Mouse (Mus musculus): ENCODE data around the gene Hoxd4. TPM values are rescaled to one million over a fixed set of nuclear protein-coding genes. Genes with fewer than 3 reads are reported as not detected.
A peak's percentile ranks its signal among the peaks of the same experiment; 100 is the strongest.

The Hoxd4 gene
- total and polyA plus RNA-seq, 3 experiments = 2.6 to 10.8 (median 4.7) TPM

DNA sequence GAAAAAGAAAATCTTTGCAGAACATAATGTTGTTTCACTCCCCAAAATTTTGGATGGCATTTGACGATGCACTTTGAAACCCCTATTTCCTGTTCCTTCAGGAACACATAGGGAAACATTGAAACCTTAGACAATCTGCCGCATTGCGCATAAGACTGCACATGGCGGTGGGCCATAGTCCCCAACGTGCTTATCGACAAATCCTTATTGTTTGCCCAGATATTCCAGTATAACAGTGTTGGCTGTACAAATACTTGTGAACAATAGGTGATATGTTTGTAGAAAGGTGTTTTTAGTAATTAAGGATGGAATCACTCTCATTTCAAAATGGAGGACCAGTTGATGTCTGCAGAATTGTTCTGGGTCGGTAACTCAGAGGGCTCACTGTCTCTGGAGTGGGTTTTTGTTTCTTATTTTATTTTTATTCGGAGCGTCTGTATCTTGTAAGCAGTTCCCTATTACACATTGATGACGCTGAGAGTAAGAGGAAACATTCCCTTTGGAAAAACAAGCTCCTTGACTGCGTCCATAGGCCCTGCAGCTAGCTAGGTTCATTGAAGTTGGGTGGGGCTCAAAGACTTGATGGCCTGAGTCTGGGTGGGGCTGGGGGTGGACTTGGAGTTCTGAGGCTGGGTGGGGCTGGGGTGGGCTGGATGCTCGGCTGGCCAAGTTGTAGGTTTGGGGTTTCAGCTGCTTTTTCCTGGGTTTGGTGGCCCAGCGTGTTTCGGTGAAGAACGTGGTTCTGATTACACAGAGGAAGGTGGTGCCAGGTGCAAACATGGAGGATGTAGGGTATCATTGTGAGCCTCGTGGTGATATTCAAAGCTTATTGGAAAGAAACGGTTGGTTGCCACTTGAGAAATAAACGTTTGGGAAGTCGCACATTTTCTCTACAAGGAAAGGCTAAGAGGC lies 1.8 kb downstream of the Hoxd4 start:
- Histone ChIP-seq H3K9me3 (replicated peaks) (no peaks in the 10 kb centered on the region), H3K4me1 (ENCODE audit: insufficient read depth, low read depth, low read length) (peaks cover 13% of the 10 kb centered on the region), H3K36me3 (replicated peaks) (no peaks in the 10 kb centered on the region), H3K4me3 (ENCODE audit: low read depth, low read length) (no peak overlapping the region), H3K27me3 (ENCODE audit: insufficient read depth, low read length) (peaks cover 33% of the 10 kb centered on the region)
- ATAC-seq (ENCODE audit: extremely low read depth, insufficient number of reproducible peaks, low FRiP score, poor library complexity, severe bottlenecking) = no peak
- no peak for DNase-seq (ENCODE audit: low spot score)
- no peak for TF ChIP-seq POLR2AphosphoS5 (IDR thresholded peaks at IDR 0.05; ENCODE audit: insufficient replicate concordance, low read depth, low read length)
- no peak for TF ChIP-seq GATA2 (IDR thresholded peaks at IDR 0.05; ENCODE audit: borderline replicate concordance, low read depth, low read length)
- no peak for TF ChIP-seq GATA1 (IDR thresholded peaks at IDR 0.05; ENCODE audit: borderline replicate concordance, low read length)
- TF ChIP-seq TAL1 (conservative IDR thresholded peaks at IDR 0.05; ENCODE audit: low read depth, low read length) = no peak
- no peak for TF ChIP-seq CTCF (IDR thresholded peaks at IDR 0.05; ENCODE audit: low read depth, low read length)

DNA sequence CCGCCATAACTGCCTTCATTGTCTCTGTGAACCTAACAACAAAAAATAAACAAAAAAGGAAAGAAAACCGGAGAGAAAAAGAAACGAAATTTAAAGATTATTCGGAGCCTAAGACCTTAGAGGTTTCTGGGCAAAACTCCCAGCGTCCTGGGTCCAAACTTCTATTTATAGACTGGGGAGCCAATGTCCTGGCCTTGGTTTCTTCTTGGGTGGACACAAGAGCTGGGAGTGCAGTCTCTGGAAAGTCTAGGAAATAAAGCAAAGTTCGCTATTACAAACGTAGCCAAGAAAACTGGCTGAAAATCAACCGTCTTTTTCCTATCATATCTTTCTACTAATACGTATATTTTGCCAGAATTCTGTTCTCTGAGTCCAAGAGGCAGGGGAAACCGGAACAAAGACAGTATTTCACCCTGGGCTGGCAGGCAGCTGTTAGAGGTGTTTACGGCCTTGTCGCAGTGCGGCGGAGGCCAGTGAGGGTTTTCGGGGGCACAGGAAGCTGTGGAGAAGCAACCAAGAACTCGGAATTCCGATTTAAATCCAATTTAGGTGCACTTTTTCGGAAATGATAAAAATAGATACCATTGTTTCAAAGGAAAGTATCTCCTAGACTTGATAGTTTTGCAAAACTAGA lies 2.5 kb downstream of the Hoxd4 start:
- DNase-seq (ENCODE audit: low spot score) (no peak), ATAC-seq (ENCODE audit: extremely low read depth, insufficient number of reproducible peaks, low FRiP score, poor library complexity, severe bottlenecking) (no peak)
- peaks cover 33% of the 10 kb centered on the region for H3K27me3 ChIP-seq (ENCODE audit: insufficient read depth, low read length)
- TF ChIP-seq CTCF (IDR thresholded peaks at IDR 0.05; ENCODE audit: low read depth, low read length) (no peak), GATA2 (IDR thresholded peaks at IDR 0.05; ENCODE audit: borderline replicate concordance, low read depth, low read length) (no peak), TAL1 (conservative IDR thresholded peaks at IDR 0.05; ENCODE audit: low read depth, low read length) (no peak), GATA1 (IDR thresholded peaks at IDR 0.05; ENCODE audit: borderline replicate concordance, low read length) (no peak)
- H3K36me3 ChIP-seq (replicated peaks) = no peaks in the 10 kb centered on the region
- H3K4me1 ChIP-seq (ENCODE audit: insufficient read depth, low read depth, low read length) = peaks cover 13% of the 10 kb centered on the region
- no peaks in the 10 kb centered on the region for H3K9me3 ChIP-seq (replicated peaks)
- H3K4me3 ChIP-seq (ENCODE audit: low read depth, low read length) = no peak overlapping the region

DNA sequence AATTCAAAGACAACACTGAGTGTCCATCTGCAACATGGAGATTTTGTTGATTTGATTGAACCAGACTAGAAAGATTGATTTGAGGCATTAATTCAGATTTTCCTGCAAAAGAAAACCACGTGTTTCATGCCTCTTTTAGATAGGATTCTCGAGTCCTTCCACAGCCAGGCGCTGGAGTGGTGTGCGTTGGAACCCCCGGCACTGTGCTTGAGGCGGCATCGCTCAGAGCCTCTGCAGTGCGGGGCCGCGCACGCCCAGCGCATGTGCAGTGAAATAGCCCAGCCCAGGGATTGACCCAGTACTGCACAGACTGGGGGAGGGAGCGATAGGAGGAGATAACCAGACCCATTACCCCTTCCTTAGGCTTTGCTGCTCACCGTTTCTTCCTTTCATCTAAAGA lies 3.2 kb downstream of the Hoxd4 start:
- H3K4me3 ChIP-seq (ENCODE audit: low read depth, low read length) = no peak overlapping the region; the same call in 1 of the 2 replicates
- H3K27me3 ChIP-seq (ENCODE audit: insufficient read depth, low read length) = peaks cover 35% of the 10 kb centered on the region
- H3K9me3 ChIP-seq (replicated peaks) = no peaks in the 10 kb centered on the region

DNA sequence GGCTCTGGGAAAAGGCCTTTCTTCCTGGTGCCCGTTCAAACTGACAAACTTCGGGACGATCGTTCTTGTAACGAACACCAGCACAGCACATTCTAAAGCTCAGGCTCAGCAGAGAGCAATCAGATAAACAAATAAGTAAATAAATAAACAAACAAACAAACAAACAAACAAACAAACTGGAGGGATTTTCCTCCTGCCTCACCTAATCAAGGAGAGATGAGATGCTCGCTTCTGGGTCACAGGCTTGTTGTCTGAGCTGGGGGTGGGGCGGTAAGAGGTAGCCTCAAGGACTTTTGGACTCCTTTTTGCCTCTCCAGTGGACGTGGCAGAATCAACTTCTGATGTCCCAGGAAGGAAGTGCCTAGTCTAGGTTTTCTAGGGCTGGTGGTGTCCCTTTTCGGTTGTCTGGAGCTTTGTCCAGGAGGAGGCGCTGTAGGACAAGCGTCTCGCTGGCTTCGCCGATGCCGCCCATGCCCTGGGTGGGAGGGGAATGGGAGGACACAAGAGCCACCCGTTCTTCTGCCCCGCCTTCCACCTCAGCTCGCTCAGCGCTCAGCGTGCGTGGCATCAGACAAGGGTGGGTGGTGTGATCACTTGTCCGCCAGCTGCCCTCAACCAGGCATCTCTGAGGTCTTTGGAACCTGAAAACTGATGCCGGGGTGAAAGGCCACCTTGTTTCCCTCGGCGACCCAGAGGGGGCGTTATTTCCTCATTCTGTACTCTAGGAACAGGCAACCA lies 3.9 kb downstream of the Hoxd4 start:
- H3K4me1 ChIP-seq (ENCODE audit: insufficient read depth, low read depth, low read length) = peaks cover 13% of the 10 kb centered on the region
- peaks cover 32% of the 10 kb centered on the region for H3K27me3 ChIP-seq (ENCODE audit: insufficient read depth, low read length)
- TF ChIP-seq POLR2AphosphoS5 (IDR thresholded peaks at IDR 0.05; ENCODE audit: insufficient replicate concordance, low read depth, low read length) = no peak
- TF ChIP-seq CTCF (IDR thresholded peaks at IDR 0.05; ENCODE audit: low read depth, low read length) = peak; percentile 54
- ATAC-seq (ENCODE audit: extremely low read depth, insufficient number of reproducible peaks, low FRiP score, poor library complexity, severe bottlenecking) (peak; percentile 80), DNase-seq (ENCODE audit: low spot score) (peak; percentile 86)
- H3K36me3 ChIP-seq (replicated peaks) = no peaks in the 10 kb centered on the region
- H3K4me3 ChIP-seq (ENCODE audit: low read depth, low read length) = peak overlapping the region; percentile 69
- no peaks in the 10 kb centered on the region for H3K9me3 ChIP-seq (replicated peaks)

More for the DNA sequence above, 3.2 kb downstream of the Hoxd4 start:
- ATAC-seq (ENCODE audit: extremely low read depth, insufficient number of reproducible peaks, low FRiP score, poor library complexity, severe bottlenecking) = no peak
- Histone ChIP-seq H3K4me1 (ENCODE audit: insufficient read depth, low read depth, low read length) (peaks cover 13% of the 10 kb centered on the region), H3K36me3 (replicated peaks) (no peaks in the 10 kb centered on the region)
- TF ChIP-seq GATA1 (IDR thresholded peaks at IDR 0.05; ENCODE audit: borderline replicate concordance, low read length) = no peak
- no peak for TF ChIP-seq CTCF (IDR thresholded peaks at IDR 0.05; ENCODE audit: low read depth, low read length)
- TF ChIP-seq GATA2 (IDR thresholded peaks at IDR 0.05; ENCODE audit: borderline replicate concordance, low read depth, low read length) = no peak
- DNase-seq (ENCODE audit: low spot score) = no peak

DNA sequence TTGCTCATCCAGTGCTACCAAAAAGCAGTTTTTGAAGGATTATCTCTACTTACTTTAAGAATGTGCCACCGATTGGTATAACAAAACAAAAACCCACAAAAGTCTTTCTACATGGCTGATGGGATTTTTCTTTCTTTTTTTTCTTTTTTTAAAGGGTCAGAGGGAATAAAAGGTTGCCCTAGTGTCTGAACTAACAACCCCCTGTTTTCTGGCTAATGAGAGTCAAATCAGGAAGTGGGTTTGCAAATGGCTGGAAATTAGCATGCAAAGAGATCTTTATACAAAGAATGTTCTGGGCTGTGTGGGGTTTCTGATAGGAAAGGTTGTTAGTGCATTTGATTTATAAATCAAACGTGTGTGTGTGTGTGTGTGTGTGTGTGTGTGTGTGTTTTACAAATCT lies 8.7 kb downstream of the Hoxd4 start:
- Histone ChIP-seq H3K9me3 (replicated peaks) (no peaks in the 10 kb centered on the region), H3K4me1 (ENCODE audit: insufficient read depth, low read depth, low read length) (peaks cover 12% of the 10 kb centered on the region), H3K36me3 (replicated peaks) (no peaks in the 10 kb centered on the region), H3K27me3 (ENCODE audit: insufficient read depth, low read length) (peaks cover 34% of the 10 kb centered on the region), H3K4me3 (ENCODE audit: low read depth, low read length) (no peak overlapping the region)
- DNase-seq (ENCODE audit: low spot score) = no peak
- TF ChIP-seq GATA2 (IDR thresholded peaks at IDR 0.05; ENCODE audit: borderline replicate concordance, low read depth, low read length) (no peak), POLR2AphosphoS5 (IDR thresholded peaks at IDR 0.05; ENCODE audit: insufficient replicate concordance, low read depth, low read length) (no peak), CTCF (IDR thresholded peaks at IDR 0.05; ENCODE audit: low read depth, low read length) (no peak), TAL1 (conservative IDR thresholded peaks at IDR 0.05; ENCODE audit: low read depth, low read length) (no peak), GATA1 (IDR thresholded peaks at IDR 0.05; ENCODE audit: borderline replicate concordance, low read length) (no peak)
- ATAC-seq (ENCODE audit: extremely low read depth, insufficient number of reproducible peaks, low FRiP score, poor library complexity, severe bottlenecking) = no peak

DNA sequence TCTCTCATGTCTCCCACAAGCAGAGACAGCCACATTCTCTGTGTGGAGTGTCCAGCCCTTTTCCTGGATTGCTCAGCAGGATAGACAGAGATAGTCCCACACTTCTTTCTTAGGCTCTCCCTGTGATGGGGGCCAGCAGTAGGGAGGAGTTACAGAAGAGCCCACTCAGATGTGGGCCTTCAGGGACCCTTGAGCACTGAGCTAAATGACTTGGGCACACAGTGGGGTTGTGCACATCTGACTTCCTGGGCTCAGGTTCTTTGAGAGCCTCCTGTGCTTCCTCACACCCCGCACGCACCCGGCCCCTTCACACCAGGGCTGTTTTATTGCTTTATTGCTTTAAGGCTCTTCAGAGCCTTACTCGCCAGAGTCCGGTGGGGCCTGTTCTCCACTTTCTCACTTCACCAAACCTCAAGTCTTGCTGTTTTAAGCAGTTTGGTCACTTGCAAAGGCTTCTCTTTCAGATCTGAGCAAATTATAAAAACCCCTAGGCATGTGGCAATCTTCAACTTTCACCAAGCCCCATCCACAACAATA lies 9.3 kb downstream of the Hoxd4 start:
- TF ChIP-seq GATA1 (IDR thresholded peaks at IDR 0.05; ENCODE audit: borderline replicate concordance, low read length) = no peak
- no peak for TF ChIP-seq GATA2 (IDR thresholded peaks at IDR 0.05; ENCODE audit: borderline replicate concordance, low read depth, low read length)
- TF ChIP-seq TAL1 (conservative IDR thresholded peaks at IDR 0.05; ENCODE audit: low read depth, low read length) = no peak
- no peak for TF ChIP-seq CTCF (IDR thresholded peaks at IDR 0.05; ENCODE audit: low read depth, low read length)
- TF ChIP-seq POLR2AphosphoS5 (IDR thresholded peaks at IDR 0.05; ENCODE audit: insufficient replicate concordance, low read depth, low read length) = no peak
- Histone ChIP-seq H3K4me3 (ENCODE audit: low read depth, low read length) (no peak overlapping the region), H3K27me3 (ENCODE audit: insufficient read depth, low read length) (peaks cover 37% of the 10 kb centered on the region), H3K4me1 (ENCODE audit: insufficient read depth, low read depth, low read length) (peaks cover 7% of the 10 kb centered on the region), H3K36me3 (replicated peaks) (no peaks in the 10 kb centered on the region), H3K9me3 (replicated peaks) (no peaks in the 10 kb centered on the region)
- DNase-seq (ENCODE audit: low spot score) = no peak
- no peak for ATAC-seq (ENCODE audit: extremely low read depth, insufficient number of reproducible peaks, low FRiP score, poor library complexity, severe bottlenecking)
